Mouse (Mus musculus) cerebral cortex, adult 2 months (tissue): ENCODE measurements around the gene Hcar1.

Experiments
- WGBS: fragments of 180-500 bp; shearing (Covaris S2); methylation state at CpG from one replicate; pipeline ENCODE4 v1.1.7; 2018; 5-methylcytosine and 5-hydroxymethylcytosine counted together

Hcar1 gene

DNA sequence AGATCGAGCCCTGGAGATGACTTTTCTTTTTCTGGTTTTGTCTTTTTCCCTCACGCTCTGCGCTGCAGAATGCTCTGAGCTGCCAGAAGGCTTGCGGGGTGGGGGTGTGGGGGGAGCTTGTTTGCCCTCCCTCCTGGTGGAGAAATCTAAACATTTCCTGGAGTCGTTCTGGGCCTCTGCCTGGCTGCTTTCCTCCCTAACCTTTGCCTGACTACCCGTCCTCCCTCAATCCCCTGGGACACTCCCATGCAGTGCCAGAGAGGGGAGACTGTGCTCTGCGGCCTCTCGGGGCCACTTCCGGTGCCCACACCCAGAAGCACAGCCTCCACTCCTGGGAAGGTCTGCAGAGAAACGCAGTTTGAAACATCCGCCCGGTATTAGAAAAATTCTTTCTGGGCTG is at the start of gene Hcar1:
Hcar1 (minus strand) TSS at position 93 of the 400 bp plus-strand sequence.
- WGBS: 53% methylated on average over 12 of the region's 12 CpGs

DNA sequence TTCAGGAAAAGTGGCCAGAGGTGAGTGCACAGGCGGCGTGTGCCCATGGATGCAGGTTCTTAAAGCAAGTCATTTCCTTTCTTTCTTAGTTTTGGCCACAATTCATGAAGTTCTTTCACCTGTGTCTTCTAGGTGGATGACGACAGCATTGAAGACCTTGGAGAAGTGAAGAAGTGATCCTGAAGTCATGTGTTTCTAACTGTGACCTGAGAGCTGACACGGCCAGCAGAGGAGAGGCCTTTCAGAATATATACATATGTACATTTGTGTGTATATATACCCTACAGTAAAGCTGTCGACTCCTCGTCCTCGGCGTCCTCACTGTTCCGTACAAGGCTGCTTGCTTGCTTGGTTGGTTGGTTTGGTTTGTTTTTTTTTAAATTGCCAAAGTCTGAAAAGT is 47.3 kb upstream of the Hcar1 start, which contains the start of gene Gm43518:
Gm43518 (plus strand) TSS at position 301 of the 400 bp plus-strand sequence.
- 90% methylated on average over 9 of the region's 9 CpGs for WGBS

DNA sequence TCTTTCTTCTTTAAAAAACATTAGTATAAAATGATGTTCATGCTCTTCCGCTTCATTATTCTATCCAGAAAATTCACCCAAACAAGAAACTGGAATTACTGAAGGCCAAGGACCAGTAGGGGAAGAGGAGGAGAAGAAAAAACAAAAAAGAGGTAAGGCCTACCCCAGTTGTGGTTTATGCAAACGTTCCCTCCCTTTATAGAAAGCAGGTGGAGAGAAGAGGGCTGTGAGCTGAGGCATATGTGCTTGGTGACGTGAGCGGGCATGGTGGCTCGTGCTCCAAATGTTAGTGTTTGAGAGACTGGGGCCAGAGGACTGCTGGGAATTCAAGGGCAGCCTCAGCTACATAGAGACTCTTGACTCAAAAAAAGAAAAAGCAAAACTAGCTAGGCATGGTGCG is 42.3 kb upstream of the Hcar1 start:
- 77% methylated on average over 6 of the region's 6 CpGs for WGBS

GRCm38 (mm10) chr5:123914852-123915251 is 35.0 kb upstream of the Hcar1 start:
- 87% methylated on average over 3 of the region's 3 CpGs for WGBS

GRCm38 (mm10) chr5:123907631-123907977 is 27.8 kb upstream of the Hcar1 start:
- WGBS: 3% methylated on average over 10 of the region's 10 CpGs

- WGBS: under 1% methylated on average over 57 of the region's 61 CpGs
These were observed 27.3 kb upstream of the Hcar1 start, which contains the start of gene Denr for GRCm38 (mm10) chr5:123906976-123907630. Denr (plus strand) TSS chr5:123907175.

DNA sequence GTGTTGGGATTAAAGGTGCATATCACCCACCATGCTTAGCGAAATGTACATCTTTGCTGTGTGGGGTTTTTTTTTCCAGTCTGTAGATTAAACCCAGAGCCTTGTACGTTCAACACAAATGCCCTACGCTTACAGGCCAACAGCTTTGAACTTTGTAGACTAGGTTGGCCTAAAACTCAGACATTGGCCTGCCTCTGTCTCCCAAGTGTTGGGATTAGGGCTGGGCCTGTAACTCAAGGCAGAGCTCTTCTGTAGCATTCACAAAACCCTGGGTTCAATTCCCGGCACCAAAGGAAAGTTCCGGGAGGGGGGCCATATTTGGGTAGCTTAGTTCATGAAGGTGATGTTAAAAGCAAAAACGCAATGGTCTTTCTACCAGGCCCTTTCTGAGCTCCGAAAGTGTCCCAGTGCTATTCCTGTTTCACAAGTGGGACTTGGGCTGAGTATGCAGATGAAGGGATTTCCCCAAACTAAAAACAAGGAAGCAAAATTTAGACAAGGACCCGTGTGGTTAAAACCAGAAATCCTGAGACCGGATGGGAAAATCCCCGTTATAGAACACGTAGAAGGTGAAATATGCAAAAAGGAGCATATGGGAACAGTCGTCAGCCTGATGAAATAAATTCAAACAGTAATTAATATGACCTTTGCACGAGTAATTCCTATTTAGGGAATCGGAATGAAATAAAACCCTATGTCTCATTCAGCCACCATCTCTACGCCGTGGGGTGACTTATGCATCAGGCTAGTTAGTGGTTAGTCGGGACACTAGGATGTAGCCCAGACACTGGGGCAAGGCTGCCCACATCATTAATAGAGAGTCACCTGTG is 26.5 kb upstream of the Hcar1 start:
- 48% methylated on average over 17 of the region's 17 CpGs for WGBS

- WGBS: 73% methylated on average over 11 of the region's 11 CpGs
These were observed 24.3 kb upstream of the Hcar1 start for GRCm38 (mm10) chr5:123904059-123904672.

GRCm38 (mm10) chr5:123897352-123897751 is 17.5 kb upstream of the Hcar1 start:
- 81% methylated on average over 13 of the region's 13 CpGs for WGBS

- WGBS: 85% methylated on average over 11 of the region's 11 CpGs
These were observed 16.6 kb upstream of the Hcar1 start for GRCm38 (mm10) chr5:123896395-123896794.

DNA sequence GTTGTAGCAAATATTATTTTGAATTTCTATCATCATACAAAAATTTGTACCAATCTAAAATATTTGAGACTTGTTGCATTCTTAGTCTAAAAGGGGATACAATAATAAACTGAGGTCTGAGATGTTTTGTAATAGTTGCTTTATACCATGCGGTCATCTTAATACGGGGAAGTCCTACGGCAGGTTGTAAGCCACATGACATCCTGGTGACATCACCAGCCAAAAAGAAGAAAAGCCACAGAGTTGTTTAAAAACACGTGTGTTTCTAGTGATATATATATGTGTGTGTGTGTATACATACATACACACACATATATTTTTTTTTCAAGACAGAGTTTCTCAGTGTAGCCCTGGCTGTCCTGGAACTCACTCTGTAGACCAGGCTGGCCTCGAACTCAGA is 13.7 kb upstream of the Hcar1 start:
- WGBS: 90% methylated on average over 5 of the region's 5 CpGs

DNA sequence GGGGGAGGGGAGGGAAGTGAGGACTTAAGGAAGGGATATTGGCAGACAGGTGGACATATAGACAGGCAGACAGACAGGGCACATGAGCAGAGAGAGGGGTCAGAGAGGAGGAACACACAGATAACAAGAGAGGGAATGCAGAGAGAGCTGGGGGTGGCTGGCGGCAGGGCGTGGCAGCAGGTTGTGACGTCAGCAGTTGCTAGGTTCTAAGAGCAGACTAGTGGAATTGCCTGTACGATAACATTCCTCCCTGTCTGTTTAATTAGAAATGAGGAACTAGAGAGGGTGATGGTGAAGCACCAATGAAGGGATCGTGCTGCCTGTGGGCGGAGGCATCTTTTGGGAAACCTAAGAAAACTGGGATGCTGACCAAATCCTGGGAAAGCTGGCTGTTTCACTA is 11.8 kb upstream of the Hcar1 start:
- WGBS: 37% methylated on average over 6 of the region's 6 CpGs

GRCm38 (mm10) chr5:123890987-123891386 is 11.2 kb upstream of the Hcar1 start:
- 78% methylated on average over 5 of the region's 5 CpGs for WGBS

DNA sequence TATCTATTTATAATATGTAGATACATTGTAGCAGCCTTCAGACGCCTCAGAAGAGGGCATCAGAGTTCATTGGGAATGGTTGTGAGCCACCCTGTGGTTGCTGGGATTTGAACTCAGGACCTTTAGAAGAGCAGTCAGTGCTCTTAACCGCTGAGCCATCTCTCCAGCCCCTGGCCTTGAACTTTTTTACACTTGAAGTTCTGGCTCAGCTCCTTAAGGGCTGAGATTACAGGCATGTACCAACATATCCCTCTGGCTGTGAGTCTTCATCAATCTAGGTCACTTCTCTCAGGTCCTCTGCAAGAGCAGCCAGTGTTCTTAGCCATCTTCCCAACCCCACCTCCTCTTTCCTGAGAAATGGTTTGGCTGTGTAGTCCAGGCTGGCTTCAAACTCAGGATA is 10.5 kb upstream of the Hcar1 start:
- WGBS: 93% methylated on average over 2 of the region's 2 CpGs

DNA sequence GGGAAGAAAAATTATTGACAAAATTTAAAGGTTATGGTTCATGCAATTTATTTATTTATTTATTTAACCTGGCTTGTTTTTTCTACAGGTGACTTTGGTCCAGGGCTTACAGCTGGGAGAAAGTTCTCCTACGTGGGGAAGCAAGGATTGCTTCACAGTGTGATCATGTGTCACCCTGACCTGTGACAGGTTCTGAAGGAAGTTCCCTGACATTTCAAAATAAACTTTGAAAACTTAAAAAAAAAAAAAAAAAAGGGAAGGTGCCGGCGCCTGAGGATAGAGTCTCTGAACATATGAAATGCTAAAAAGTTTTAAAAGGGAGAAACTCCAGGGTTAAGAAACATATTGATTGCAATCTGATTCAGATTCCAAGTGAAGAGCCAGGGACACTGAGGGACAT is 6.5 kb upstream of the Hcar1 start:
- WGBS: 78% methylated on average over 3 of the region's 3 CpGs

DNA sequence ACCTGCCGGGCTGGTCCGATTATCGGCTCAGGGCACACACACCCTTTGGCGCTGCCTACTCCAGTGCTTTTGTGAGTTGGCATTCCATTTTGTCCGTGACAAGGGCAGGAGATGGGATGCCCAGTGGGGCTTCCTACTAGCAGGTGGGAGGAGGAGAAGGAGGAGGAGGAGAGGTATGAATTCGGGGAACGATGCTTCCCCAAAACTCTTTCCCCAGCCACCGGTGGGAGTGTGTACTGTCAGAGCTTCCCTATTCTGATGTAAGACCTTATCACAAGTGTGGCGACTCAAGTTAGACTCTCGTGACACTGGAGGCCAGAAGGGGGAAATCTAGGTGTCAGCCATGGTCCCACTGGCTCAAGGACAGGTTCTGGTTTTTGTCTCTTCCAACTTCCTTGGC is 4.5 kb upstream of the Hcar1 start:
- 62% methylated on average over 10 of the region's 10 CpGs for WGBS

DNA sequence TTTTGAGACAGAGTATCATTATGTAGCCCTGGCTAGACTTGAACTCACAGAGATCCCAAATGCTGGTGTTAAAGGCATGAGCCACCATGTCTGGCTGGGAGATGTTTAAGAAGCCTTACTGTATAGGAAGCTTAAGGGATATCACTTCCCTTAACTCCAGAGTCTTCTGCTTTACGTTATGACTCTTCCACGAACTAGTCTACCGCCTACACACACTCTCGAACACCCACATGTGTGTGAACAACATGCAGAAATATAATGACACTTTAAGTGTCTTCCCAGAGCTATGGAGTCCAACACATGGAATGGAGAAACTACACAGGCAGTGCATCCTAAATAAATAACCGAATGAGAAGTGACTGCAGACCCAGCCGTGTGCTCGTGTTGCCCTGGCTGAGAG is 4.1 kb upstream of the Hcar1 start:
- WGBS: 39% methylated on average over 7 of the region's 7 CpGs

- 83% methylated on average over 14 of the region's 14 CpGs for WGBS
These were observed 958 bp upstream of the Hcar1 start for GRCm38 (mm10) chr5:123880778-123881177.

- 46% methylated on average over 14 of the region's 14 CpGs for WGBS
These were observed 1.8 kb downstream of the Hcar1 start for GRCm38 (mm10) chr5:123878056-123878455.

- WGBS: 74% methylated on average over 5 of the region's 5 CpGs
These were observed 5.6 kb downstream of the Hcar1 start for GRCm38 (mm10) chr5:123874177-123874576.

GRCm38 (mm10) chr5:123869615-123870014 is 10.2 kb downstream of the Hcar1 start:
- 76% methylated on average over 4 of the region's 4 CpGs for WGBS

DNA sequence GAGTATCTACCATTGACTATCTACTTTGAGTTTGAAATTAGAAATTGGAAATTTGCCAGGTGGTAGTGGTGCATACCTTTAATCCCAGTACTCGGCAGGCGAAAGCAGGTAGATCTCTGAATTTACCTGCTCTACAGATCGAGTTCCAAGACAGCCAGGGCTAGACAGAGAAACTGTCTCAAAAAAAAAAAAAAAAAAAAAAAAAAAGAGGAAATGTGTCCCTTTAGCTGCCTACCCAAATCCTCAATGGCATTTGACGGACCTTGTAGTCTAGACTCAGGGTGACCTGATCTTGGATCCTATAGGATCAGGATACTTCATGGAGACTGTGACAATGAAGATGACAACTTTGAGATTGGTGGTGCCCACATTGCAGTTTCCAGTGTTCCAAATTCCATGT is 13.4 kb downstream of the Hcar1 start:
- 88% methylated on average over 4 of the region's 4 CpGs for WGBS

GRCm38 (mm10) chr5:123865365-123865764 is 14.5 kb downstream of the Hcar1 start, which contains the start of gene Hcar2:
Hcar2 (minus strand) TSS chr5:123865499.
- 87% methylated on average over 12 of the region's 12 CpGs for WGBS
